Mouse (Mus musculus) frontal cortex, postnatal 10 days (tissue): ENCODE measurements at regions not wholly inside any gene's neighbourhood (a gene's known extent, or its start where the extent isn't known, plus 50 kb on each side); places are given as distances from the start of the nearest gene placed in this dataset.

Experiments used
- DNase-seq, 2 experiments: peaks; one replicate each; pipeline ENCODE4 v3.0.0; 2022; ENCODE audit warnings: low spot score in 2 of 2, mixed read lengths in 1 of 2

DNA sequence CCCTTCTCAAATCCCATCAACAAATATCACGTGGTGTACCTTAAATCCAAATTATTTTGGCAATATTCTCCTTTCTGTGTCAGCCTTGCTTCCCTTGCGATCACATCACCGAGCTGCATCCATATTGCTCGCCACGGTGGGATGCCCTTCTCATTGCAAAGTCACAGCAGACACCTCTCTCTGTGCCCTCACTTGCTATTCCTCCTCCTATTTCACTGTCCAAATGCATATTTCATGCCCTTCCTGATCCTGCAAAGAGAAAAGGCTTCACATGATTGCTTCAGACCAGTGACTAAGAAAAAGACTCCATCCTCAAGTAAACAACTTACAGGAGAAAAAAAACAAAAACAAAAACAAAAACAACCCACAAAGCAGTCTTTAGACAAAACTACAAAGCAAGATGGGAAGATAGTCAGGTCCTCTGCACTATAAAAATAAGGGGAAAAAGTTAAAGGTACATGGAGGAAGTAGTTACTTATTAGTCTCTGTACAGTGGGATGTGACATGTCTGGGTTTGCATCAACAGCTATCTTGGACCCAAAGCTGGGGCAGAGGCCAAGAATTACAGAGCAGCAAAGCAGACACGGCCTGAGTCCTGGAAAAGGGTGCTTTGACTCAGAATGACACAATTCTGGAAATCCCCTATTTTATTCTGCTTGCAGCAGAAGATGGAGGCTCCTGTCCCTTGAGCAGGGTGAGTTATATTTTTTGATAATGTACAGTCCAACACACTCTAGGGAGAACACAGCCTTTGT lies 349.3 kb downstream of the Zfp619 start:
- DNase-seq: no peak

DNA sequence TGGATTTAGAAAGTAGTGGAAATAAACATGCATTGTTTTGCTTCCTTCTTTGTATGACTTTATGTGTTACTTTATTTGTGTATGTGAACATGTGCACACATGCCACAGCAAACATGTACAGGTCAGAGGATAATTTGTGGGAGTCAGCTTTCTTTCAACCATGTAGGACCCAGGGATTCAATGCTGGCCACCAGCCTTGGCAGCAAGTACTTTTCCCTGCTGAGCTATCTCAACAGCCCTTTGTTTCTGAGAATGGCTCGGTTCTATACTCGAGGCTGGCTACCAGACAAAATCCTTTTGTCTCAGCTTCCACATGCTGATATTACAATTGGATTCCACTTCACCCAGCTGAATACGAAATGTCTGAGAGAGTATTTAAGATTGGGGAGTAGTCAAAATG lies 349.9 kb downstream of the Zfp619 start:
- DNase-seq: no peak

DNA sequence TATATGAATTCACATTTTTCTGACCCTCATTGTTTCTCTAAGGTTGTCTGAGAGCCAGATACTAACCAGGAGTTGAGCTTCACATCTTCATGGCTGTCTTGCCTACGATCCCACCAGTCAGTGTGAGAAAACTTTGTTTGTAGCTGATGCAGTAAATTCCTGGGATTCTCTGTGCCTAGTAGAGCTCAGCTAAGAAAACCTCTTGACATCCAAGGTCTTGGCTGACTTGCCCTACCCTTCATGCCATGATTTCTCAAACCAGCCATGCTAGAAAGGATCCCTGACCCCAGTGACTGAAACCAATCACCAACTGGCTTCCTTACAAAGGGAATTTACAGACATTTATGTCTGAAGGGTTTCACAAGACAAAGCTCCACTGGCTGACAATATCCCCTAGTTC lies 364.5 kb downstream of the Zfp619 start:
- DNase-seq: no peak

DNA sequence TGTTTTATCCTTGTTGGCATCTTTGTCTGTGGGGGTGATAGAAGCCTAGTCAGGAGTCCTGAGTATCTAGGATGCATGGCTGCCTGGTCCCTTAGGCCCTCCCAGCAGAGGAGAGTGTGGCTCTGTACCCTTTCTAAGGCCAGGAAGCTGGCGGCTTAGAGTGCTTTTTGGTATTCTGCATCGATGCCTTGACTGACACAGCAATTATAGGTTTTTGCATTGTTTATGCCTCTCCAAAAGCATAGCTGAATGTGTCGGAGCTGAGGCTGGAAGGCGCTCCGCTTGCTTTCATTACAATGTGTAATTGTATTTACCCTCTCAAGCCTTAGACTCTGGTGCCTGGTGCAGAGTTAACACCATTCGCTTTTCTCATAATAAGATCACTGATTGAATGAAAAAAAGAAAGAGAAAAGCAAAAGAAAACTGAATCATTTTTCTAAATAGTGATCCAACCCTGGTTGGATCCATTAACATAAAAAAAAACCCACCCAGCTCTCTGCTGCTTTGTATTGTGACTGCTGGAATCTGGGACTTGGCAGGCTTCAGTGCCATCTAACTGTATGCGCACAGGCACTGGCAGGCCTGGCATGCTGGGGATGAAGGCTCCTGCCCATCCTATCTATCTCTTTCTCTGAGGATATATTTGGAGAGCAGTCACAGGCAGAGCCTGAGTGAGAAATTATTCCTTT lies 376.8 kb downstream of the Zfp619 start:
- peak in 1 of 2 experiments; percentile 7 for DNase-seq

DNA sequence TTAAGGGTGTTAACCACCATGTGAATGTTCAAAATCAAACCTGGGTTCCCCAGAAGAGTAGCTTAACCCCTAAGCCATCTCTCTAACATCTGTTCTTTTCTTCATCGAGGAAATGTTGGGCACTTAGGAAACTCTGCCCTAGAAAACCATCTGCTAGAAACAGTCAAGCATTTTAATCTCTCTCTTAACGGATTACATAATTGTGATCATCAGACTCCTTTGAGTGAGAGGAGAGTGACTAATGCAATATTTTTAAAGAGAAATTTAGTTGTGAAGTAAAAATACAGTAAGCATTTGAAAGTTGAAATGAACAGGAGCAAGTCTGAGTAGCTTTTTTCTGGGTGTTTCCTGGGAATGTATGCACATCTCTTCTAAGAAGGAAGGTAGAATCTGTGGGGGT lies 379.4 kb downstream of the Zfp619 start:
- no peak for DNase-seq

DNA sequence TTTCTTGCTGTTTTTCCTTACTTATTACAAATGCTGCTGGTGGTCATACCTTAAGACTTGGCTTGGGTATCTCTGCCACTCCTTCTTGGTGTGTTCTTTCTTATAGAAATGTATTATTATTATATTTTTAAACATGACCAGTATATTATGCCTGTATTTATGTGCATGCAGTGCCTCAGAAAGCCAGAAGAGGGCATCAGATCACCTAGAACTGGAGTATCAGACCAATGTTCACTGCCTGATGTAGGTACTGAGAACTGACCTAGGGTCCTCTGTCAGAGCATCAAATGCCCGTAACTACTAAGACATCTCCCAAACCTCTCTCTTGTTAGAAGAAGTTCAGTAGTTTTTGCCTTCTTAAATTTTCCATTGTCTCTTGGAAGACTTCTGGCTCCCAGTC lies 380.7 kb downstream of the Zfp619 start:
- DNase-seq: no peak

DNA sequence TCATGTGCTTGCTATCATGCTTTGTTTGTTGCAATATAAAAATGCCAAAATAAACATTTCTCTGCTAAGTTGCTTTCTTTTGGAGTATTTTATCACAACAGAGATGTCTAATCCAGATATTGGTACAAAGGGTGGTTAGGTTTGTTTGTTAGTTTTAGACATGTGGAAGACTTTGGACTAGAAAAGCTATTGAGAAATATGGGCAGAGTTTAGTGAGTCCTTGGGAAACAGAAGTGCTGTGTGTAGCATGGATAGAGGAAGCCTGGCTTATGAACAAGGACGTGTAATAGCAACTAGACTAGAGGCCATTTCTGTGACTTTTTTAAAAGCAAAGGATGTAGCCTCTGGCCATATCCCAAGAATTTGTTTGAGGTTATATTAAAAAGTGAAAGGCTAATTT lies 416.4 kb downstream of the Zfp619 start:
- DNase-seq: no peak

DNA sequence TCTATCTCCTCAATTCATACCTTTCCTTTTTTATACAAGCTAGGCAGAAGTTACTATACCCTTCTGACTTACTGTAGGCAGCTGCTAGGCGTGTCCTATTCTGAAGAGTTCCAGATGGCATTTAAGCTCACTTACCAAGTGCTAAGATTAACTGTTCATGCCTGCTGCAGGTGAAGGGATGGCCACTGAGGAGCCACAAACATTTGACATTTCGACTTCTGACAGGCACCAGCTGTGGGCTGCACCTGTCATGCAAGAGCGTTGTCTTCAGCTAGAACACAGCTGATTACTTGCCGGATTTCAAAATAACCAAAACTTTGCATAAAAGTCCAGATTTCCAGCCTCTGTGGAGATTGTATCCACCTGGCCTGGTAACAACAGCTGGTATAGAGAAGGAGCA lies 419.7 kb downstream of the Zfp619 start:
- DNase-seq: no peak

DNA sequence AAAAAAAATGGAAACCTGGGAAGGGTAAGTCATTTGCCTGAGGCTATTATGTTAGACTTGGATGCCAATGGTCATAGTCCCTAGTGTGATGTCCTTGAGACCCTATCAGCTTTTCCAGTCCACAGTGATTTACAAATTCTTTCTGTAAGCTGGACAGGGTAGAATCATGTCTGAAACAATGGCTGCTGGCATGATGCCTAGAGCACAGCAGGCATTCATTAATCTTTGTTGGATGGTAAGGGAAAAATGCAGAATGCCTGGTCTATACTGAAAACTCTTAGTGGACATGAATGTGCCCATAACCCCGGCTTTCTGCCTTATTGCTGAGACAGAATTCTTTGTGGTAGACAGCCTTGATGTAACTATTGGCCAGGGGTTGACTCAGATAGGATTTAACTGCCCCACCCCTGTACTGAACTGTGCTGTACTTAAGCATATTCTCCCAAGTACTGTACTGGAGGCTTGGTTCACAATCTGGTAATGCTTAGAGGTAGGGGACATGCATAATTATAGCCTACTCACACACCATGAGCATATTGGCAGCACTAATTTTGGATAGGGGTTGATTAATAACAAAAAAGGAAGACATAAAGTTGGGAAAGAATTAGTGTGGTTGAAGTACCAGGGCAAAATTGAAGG lies 424.8 kb downstream of the Zfp619 start:
- no peak for DNase-seq

DNA sequence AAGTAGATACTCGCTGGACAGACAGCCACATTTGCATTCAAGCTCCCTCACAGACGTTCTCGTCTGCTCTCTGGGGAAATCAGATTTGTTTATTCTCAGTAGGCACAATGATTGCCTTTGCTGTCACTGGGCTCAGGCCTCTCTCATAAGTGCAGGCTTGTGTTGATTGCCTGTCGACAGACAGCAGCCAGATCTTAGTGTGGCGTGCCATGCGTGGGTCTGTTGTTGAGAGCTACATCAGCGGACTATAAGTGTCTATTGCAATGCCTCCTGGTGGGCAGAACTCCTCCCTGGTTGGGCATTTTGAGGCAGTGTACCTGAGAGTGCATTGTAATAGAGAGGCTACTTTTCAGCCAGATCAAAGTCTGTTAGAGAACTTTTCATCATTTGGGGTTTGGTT lies 436.5 kb downstream of the Zfp619 start:
- no peak for DNase-seq

DNA sequence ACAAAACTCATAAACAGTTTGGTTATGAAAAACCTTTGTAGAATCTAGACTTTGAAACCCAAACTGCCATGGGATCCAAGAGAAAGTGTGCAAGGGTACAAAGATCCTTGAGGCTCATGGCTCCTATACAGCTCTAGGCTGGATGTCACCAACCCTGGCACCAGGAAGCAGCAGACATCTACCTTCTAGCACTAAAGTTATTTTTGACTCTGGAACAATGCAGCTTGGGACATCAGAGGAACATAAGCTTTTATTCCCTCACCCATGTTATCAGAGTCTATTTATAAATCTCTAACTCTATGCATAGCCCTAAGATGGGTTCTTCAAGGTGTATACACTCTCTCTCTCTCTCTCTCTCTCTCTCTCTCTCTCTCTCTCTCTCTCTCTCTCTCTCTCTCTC lies 437.4 kb downstream of the Zfp619 start:
- DNase-seq: no peak

DNA sequence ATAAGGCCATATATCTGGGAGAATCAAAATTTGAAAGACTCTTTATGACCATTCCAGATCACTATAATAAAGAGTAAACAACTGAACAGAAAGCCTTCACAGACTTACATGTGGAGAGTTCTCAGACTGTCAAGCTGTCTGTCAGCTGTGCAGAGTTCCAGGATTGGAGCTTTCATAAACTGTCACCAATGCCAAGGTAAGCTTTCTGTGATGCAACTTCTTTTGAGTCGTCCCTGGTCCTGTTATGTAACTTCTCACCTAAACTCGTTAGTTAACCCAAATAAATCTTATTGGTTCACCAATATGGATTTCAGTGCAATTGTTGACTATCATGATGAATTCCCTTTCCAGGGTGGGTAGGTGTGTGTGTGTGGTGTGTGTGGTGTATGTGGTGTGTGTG lies 460.6 kb downstream of the Zfp619 start:
- DNase-seq: no peak

DNA sequence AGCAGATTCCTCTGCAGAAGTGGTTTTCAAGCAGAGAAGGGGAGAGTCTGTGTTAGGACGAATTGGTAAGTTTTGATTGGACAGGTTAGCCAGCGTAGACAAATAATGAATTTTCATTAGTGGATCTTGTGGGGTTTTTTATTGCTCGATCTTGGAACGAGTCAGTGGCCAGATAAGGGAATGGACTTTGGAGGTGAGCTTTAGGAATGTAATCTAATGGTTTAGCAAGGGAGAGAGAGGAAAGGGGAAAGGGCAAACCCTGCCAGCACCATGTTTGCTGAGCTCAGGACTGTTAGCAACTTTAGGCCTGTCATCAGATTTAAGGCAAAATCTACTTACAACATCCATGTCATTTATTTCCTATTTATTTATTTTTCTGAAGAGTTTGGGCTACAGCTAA lies 464.1 kb downstream of the Zfp619 start:
- no peak for DNase-seq
